Mouse (Mus musculus) E14TG2a.4 (cell line): ENCODE data around the gene Coq5.

Experiments
- CTCF ChIP-seq: conservative IDR thresholded peaks from 2 replicates; pipeline ENCODE4 v1.5.1; 2014; ENCODE audit warnings: low read length
- NANOG ChIP-seq: IDR thresholded peaks from 2 replicates; pipeline ENCODE4 v1.6.1; 2014; ENCODE audit warnings: borderline replicate concordance, low read length, mixed read lengths

DNA sequence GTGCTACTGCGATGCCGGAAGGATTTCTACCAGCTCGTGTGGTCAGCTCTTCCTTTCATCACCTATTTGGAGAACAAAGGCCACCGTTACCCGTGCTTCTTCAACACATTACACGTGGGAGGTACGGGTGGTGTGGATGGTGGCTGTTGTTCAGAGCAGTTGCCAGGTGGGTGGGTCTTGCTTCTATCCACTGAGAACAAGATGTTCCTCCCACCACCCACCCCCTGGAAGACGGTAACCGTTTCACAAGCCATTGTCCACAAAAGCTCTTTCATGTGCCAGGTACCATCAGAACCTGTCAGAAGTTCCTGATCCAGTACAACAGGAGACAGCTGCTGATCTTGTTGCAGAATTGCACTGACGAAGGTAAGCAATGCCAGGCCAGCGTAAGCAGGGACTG is 39.3 kb upstream of the Coq5 start:
- TF ChIP-seq CTCF, result no peak
- TF ChIP-seq NANOG, result no peak
